Mouse (Mus musculus): ENCODE data around the gene Trpm2. TPM values are rescaled to one million over a fixed set of nuclear protein-coding genes. Genes with fewer than 3 reads are reported as not detected.
A peak's percentile ranks its signal among the peaks of the same experiment; 100 is the strongest.
"Not testable (repeated sequence)": the region's sequence is repeated elsewhere in the genome, so short reads cannot be mapped to it uniquely, and the experiment has no call there.

Trpm2 gene
- total RNA-seq (2021), result under 1 TPM; 0.04 to 0.33 TPM
- long read RNA-seq, experiment 1, result 0 reads
- long read RNA-seq, experiment 2, result 0 reads

DNA sequence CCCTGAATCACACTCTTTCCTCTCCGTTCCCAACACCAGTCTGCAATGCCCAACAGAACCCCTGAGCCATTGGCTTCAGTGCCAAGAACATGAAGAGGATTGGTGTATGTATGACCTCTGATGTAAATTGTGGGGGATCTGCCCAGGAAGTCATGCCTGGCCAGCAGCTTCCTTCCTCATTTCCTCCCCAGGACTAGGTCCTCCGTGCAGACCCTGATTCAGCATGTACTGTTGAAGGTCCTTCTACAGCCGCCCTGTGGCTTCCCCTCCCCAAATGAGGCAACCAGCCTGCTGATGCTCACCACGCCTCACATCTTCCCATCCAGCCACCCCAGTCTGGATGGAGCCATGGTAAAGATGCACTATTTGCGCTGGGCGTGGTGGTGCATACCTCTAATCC is at the start of gene Trpm2:
Gene Trpm2, minus strand, starts transcription at position 83 of the 400 bp plus-strand sequence.
- DNase-seq, result no peak

GRCm38 (mm10) chr10:78019984-78020383 is 49.6 kb upstream of the Trpm2 start:
- intact Hi-C loops (cut with DNase I; ENCODE audit: low total_unique reads), result not testable (repeated sequence)

More for the DNA sequence above, at the start of gene Trpm2:
- intact Hi-C loops (cut with DNase I; ENCODE audit: low total_unique reads), result no loop called here

GRCm38 (mm10) chr10:78019291-78019690 is 48.9 kb upstream of the Trpm2 start:
- intact Hi-C loops (cut with DNase I; ENCODE audit: low total_unique reads), result no loop called here
- no peak for DNase-seq

More at GRCm38 (mm10) chr10:78019984-78020383, 49.6 kb upstream of the Trpm2 start:
- not testable (repeated sequence) for DNase-seq

GRCm38 (mm10) chr10:78018797-78019203 is 48.4 kb upstream of the Trpm2 start:
- DNase-seq, result peak; percentile 78
- intact Hi-C loops (cut with DNase I; ENCODE audit: low total_unique reads), result no loop called here

- intact Hi-C loops (cut with DNase I; ENCODE audit: low total_unique reads), result no loop called here
- DNase-seq, result no peak
These were observed 46.0 kb upstream of the Trpm2 start for GRCm38 (mm10) chr10:78016366-78016765.

DNA sequence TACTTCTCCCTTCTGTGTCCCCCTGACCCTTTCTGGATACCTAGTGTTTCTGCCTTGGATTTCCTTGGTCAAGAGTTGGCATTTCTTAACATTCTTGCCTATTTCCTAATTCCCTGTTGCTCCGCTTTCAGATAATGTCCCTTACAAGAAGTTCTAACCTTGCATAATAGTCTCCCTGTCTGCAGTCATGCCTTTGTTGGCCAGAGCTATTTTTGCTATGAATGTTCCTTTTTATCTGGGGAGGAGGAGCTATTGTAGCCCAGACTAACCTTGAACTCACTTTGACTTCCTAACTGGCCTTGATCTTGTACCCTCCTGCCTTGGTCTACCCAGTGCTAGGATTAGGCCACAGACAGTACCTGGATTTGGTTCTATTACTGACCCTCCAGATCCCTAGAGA is 45.1 kb upstream of the Trpm2 start:
- no peak for DNase-seq
- intact Hi-C loops (cut with DNase I; ENCODE audit: low total_unique reads), result no loop called here

DNA sequence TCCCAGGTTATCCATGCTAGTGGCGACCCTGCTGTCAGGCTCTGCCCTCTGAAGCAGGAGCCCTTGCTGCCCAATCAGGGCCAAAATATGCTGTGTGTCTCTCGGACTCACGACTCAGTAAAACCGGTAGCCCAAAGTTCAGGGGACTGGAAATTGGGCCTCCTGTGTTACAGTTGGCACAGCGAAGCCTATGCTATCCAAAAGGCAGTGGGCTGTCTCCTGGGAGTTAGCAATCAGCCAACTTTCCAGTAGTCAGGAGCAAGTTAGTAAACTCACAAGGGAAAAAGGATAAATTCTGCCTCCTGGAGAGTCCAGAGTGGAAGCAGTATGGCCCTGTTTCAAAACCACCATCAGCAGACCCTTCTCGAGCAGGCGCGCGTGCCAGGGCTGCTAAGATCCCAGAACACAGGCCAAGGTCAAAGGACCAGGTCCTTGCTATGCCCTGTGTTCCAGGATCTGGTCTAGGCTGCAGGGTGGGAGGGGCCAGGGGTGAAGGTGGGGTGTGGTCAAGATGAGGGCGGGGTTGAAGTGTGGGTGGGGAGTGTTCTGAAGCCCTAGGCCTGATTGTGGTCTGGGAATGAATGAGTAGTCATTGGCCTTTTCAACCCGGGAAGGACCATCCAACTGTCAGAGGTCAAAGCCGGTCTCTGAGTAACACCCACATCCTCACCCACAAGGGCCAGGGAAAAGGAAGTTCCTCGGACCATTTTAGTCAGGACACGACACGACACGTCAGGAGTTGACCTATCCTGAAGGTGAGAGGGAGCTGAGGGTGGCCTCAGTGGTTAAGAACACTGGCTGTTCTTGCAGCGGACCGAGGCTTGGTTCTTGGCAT is 42.5 kb upstream of the Trpm2 start:
- no peak for DNase-seq

DNA sequence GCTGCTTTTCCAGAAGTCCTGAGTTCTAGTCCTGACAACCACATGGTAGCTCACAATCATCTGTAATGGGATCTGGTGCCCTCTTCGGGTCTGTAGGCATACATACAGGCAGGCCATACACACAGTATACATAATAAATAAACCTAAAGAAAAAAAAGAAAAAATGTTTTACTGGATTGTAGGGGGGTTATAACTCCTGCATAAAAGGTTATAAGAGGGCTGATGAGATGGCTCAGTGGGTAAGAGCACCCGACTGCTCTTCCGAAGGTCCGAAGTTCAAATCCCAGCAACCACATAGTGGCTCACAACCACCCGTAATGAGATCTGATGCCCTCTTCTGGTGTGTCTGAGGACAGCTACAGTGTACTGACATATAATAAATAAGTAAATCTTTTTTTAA is 40.8 kb upstream of the Trpm2 start:
- intact Hi-C loops (cut with DNase I; ENCODE audit: low total_unique reads); DNase-seq: not testable (repeated sequence)

More for the DNA sequence above, 42.5 kb upstream of the Trpm2 start:
- intact Hi-C loops (cut with DNase I; ENCODE audit: low total_unique reads), result no loop called here

GRCm38 (mm10) chr10:78010335-78010734 is 40.0 kb upstream of the Trpm2 start:
- no peak for DNase-seq
- intact Hi-C loops (cut with DNase I; ENCODE audit: low total_unique reads), result no loop called here

DNA sequence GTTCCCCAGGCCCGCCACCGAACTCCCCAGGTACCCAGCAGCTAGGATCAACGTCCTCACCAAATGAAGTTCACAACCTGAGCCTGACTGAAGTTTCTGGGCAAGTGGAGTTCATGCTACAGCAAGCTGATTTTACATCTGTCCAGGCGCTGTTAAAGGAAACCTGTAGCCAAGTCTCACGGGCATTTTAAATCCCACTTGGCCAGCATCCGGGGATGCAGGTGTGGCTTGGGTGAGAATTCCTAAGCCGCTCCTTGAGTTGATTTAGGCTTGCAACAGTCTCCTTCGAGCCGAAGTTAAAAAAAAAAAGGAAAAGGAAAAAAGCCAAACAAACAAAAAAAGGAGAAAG is 39.6 kb upstream of the Trpm2 start, which contains the start of gene Pfkl:
Gene Pfkl, minus strand, starts transcription at position 139 of the 349 bp plus-strand sequence.
- intact Hi-C loops (cut with DNase I; ENCODE audit: low total_unique reads), result no loop called here

DNA sequence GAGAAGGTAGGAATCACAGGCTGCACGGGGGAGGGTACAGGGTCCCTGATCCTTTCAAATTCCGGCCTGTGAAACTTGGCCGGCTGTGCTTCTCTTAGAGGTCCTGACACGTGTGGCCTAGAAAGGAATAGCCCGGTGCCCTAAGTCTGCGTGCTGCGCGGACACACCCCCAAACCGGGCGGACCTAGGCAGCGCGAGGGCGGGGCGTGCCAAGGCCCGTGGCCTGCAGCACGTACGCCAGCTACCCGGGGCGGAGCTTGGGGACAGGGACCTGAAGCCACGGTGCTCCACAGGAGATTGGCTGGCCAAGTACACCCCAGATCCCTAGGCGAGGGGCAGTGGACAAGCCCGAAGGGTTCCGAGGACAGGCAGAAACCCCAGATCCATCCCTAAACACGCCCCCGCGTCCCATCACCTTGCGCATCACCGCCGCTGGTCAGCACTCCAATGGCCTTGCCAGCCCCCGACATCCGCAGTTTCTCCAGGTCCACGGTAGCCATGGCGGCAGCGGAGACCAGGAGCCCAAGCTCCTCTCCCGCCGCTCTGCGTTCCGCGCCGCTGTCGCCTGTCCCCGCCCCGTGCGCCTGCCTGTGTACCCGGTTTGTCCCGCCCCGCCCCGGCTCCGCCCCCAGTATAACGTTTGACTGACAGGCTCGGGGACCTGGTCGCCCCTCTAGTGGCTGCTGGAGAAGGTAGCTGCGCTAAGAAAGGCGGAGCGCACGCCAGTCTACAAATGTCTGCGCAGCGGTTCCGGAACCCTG is 39.0 kb upstream of the Trpm2 start:
- DNase-seq, result peak; percentile 96
- intact Hi-C loops (cut with DNase I; ENCODE audit: low total_unique reads), result no loop called here

More for the DNA sequence above, 39.6 kb upstream of the Trpm2 start, which contains the start of gene Pfkl:
- no peak for DNase-seq

DNA sequence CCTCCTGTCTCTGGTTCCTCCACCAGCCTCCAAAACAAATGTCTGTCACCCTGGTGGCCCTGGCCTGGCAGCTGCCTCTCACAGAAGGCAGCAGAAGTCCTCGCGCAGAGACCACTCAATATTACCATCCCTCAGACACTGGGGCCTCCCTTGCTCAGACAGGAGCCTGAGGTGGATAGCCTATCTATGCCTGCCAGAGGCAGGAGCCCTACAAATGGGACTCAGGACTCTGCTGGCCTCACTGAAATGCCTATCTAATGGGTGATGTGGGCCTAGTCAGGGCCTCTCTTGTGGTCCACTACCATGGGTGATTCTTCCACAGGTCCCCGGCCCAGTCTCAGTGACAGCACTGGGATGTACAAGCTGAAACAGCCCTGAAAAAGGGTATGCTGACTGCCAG is 37.8 kb upstream of the Trpm2 start:
- intact Hi-C loops (cut with DNase I; ENCODE audit: low total_unique reads), result no loop called here
- DNase-seq, result no peak

GRCm38 (mm10) chr10:78007203-78007602 is 36.8 kb upstream of the Trpm2 start:
- intact Hi-C loops (cut with DNase I; ENCODE audit: low total_unique reads), result no loop called here
- DNase-seq, result no peak

GRCm38 (mm10) chr10:78005791-78006438 is 35.6 kb upstream of the Trpm2 start:
- intact Hi-C loops (cut with DNase I; ENCODE audit: low total_unique reads), result no loop called here
- no peak for DNase-seq

- intact Hi-C loops (cut with DNase I; ENCODE audit: low total_unique reads), result no loop called here
These were observed 34.2 kb upstream of the Trpm2 start for GRCm38 (mm10) chr10:78004479-78005100.

DNA sequence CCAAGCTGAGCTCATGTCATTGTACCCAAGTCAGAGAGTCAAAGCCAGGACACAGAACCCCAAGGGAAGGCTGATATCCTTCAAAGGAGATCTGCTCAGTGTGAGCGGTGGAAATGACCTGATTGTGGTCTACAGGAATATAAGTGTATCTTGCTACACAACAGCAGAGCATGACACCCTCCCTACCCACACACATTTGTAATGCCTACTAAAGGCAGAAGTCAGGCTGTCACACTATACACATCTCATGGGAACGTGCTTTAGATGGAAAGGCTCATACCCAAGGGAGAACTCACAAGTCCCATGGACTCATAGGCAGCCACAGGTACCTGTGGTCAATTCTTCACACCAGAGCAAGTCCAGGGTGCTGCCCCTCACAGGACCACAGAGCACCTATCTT is 32.0 kb upstream of the Trpm2 start:
- intact Hi-C loops (cut with DNase I; ENCODE audit: low total_unique reads), result no loop called here
- DNase-seq, result no peak

More at GRCm38 (mm10) chr10:78004479-78005100, 34.2 kb upstream of the Trpm2 start:
- no peak for DNase-seq

DNA sequence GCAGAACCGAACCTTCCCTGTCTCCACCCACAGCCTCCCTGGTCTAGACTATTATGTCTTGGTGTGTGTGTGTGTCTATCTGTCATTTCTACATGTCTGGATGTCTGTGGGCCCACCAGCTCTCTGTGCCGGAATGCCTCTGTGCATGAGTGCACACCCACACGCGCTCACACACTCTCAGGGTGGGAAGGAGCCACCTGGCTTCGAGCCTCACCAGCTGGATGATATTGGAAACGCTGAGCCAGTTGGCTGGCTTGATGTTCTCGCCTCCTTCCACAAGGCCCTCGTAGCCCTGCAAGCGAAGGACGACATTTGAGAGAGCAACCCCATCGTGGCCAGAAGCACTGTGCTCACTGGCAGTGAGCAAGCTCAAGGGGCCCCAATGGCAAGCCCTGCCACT is 31.4 kb upstream of the Trpm2 start:
- intact Hi-C loops (cut with DNase I; ENCODE audit: low total_unique reads), result no loop called here
- peak; percentile 63 for DNase-seq

DNA sequence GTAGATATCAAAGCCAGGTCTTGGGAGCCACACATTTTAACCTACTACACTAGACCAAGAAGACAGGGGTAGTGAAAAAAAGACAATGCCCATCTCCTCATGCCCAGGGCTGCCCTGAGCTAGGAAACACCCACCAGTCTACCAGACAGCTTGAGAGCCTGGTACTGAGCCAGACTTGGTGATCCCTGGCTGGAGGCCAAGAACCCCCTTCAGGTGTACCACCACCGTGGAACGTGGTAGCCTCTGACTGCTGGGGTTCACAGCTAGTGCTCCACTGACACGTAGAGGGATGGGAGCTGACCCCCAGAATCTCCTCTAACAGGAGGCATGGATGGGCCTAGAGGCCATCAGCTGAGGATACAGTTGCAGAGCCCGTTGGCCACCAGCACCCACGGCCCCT is 29.8 kb upstream of the Trpm2 start:
- DNase-seq, result no peak
- intact Hi-C loops (cut with DNase I; ENCODE audit: low total_unique reads), result no loop called here

DNA sequence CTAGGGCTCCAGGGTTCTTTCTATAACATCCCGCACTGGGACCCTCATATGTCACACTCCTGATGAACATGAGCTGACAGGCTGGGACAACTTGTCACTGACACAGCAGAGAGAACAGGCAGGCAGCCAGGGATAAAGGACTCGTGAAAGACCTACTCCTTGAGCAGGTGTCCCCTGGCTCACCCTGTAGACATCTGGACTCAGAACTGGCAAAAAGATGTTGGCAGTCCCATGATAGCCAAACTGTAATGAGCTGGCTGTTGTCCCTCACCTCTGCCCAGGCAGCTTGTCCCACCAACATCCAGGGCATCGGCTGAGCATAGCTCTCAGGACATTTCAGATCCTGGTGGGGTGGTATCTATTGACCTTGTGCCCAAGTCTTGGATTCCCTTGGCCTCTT is 25.3 kb upstream of the Trpm2 start:
- no peak for DNase-seq
- intact Hi-C loops (cut with DNase I; ENCODE audit: low total_unique reads), result no loop called here

DNA sequence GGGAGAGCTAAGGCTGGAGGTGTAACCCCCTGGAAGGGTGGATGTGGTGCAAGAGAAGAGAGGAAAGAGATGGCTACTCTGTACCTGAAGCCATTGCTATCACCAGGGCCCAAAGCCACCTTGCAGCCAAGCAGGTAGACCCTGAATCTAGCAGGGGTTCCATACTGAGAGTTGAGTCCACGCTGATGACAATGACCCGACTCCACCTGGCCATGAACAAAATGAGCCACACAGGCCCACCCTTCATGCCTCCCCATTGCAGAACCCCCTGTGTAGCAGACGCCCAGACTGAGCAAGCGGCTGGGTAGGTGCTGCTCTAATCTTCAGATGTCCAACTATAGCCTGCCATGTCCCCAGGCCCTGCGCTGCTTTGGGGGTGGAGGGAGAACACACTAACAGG is 15.4 kb upstream of the Trpm2 start:
- no peak for DNase-seq
- intact Hi-C loops (cut with DNase I; ENCODE audit: low total_unique reads), result no loop called here
